Mouse (Mus musculus): ENCODE data around the gene Tmem198.

Tmem198 gene

GRCm38 (mm10) chr1:75487405-75488161 is 8.3 kb downstream of the Tmem198 start:
- DNase-seq (ENCODE audit: low spot score), result peak; percentile 80

GRCm38 (mm10) chr1:75490785-75491551 is 11.6 kb downstream of the Tmem198 start:
- DNase-seq (ENCODE audit: low spot score), result no peak

GRCm38 (mm10) chr1:75492579-75493170 is 13.3 kb downstream of the Tmem198 start:
- no peak for DNase-seq (ENCODE audit: low spot score)

GRCm38 (mm10) chr1:75494878-75495548 is 15.7 kb downstream of the Tmem198 start:
- peak; percentile 81 for DNase-seq (ENCODE audit: low spot score)

GRCm38 (mm10) chr1:75498897-75499296 is 19.6 kb downstream of the Tmem198 start:
- no peak for DNase-seq (ENCODE audit: low spot score)

GRCm38 (mm10) chr1:75499441-75499840 is 20.1 kb downstream of the Tmem198 start:
- no peak for DNase-seq (ENCODE audit: low spot score)

GRCm38 (mm10) chr1:75501905-75502304 is 22.6 kb downstream of the Tmem198 start:
- DNase-seq (ENCODE audit: low spot score), result no peak

- no peak for DNase-seq (ENCODE audit: low spot score)
Measured at GRCm38 (mm10) chr1:75502945-75503650, 23.8 kb downstream of the Tmem198 start.

- DNase-seq (ENCODE audit: low spot score), result no peak
Measured at GRCm38 (mm10) chr1:75503651-75503980, 24.3 kb downstream of the Tmem198 start.

- no peak for DNase-seq (ENCODE audit: low spot score)
Measured at GRCm38 (mm10) chr1:75504256-75505045, 25.1 kb downstream of the Tmem198 start.

- DNase-seq (ENCODE audit: low spot score), result peak; percentile 64
Measured at GRCm38 (mm10) chr1:75505159-75505955, 26.0 kb downstream of the Tmem198 start.

- peak; percentile 78 for DNase-seq (ENCODE audit: low spot score)
Measured at GRCm38 (mm10) chr1:75505956-75506831, 26.9 kb downstream of the Tmem198 start, which contains the start of gene Obsl1. Obsl1 (minus strand) TSS chr1:75506452.

GRCm38 (mm10) chr1:75507006-75507405 is 27.7 kb downstream of the Tmem198 start, which contains the start of gene Inha:
Inha (plus strand) TSS chr1:75507077.
- no peak for DNase-seq (ENCODE audit: low spot score)

- DNase-seq (ENCODE audit: low spot score), result no peak
Measured at GRCm38 (mm10) chr1:75509586-75509985, 30.3 kb downstream of the Tmem198 start.

GRCm38 (mm10) chr1:75510154-75510553 is 30.8 kb downstream of the Tmem198 start:
- no peak for DNase-seq (ENCODE audit: low spot score)

- DNase-seq (ENCODE audit: low spot score), result no peak
Measured at GRCm38 (mm10) chr1:75511437-75512210, 32.3 kb downstream of the Tmem198 start.

GRCm38 (mm10) chr1:75512550-75512949 is 33.2 kb downstream of the Tmem198 start:
- no peak for DNase-seq (ENCODE audit: low spot score)

- no peak for DNase-seq (ENCODE audit: low spot score)
Measured at GRCm38 (mm10) chr1:75516703-75517380, 37.5 kb downstream of the Tmem198 start.
